Mouse (Mus musculus) limb, embryonic 15.5 days (tissue): Measurements from ENCODE around the gene Olfr126. TPM values are rescaled to one million over a fixed set of nuclear protein-coding genes. Genes with fewer than 3 reads are reported as not detected.

ENCODE experiments used
- ATAC-seq: fragments of 200-750 bp; cut with Nextera tagmentation; 2 replicates; pipeline ENCODE4 v1.8.0; 2017; ENCODE audit warnings: low read depth, moderate TSS enrichment; ENCODE audit not compliant: insufficient number of reproducible peaks, low FRiP score, low TSS enrichment
- H3K27ac ChIP-seq: fragments of 300-500 bp; sonication (generic); 2 replicates; pipeline ENCODE4 v1.5.1; 2015; ENCODE audit warnings: moderate library complexity, mild to moderate bottlenecking, inconsistent platforms
- H3K27me3 ChIP-seq: fragments of 300-500 bp; sonication (generic); 2 replicates; pipeline ENCODE4 v1.6.1; 2015; ENCODE audit warnings: inconsistent platforms
- H3K36me3 ChIP-seq: fragments of 300-500 bp; sonication (generic); 2 replicates; pipeline ENCODE4 v1.6.1; 2015; ENCODE audit warnings: inconsistent platforms
- H3K4me1 ChIP-seq: fragments of 300-500 bp; sonication (generic); 2 replicates; pipeline ENCODE4 v1.6.1; 2015; ENCODE audit warnings: inconsistent platforms
- H3K4me2 ChIP-seq: fragments of 300-500 bp; sonication (generic); 2 replicates; pipeline ENCODE4 v1.6.1; 2015; ENCODE audit warnings: mild to moderate bottlenecking, inconsistent platforms
- H3K4me3 ChIP-seq: fragments of 300-500 bp; sonication (generic); 2 replicates; pipeline ENCODE4 v1.5.1; 2015; ENCODE audit warnings: mild to moderate bottlenecking, inconsistent platforms
- H3K9ac ChIP-seq: fragments of 300-500 bp; sonication (generic); 2 replicates; pipeline ENCODE4 v1.6.1; 2015; ENCODE audit warnings: inconsistent platforms
- H3K9me3 ChIP-seq: fragments of 300-500 bp; sonication (generic); 2 replicates; pipeline ENCODE4 v1.6.1; 2016; ENCODE audit warnings: inconsistent platforms
- WGBS: fragments of 180-500 bp; shearing (Covaris S2); methylation state at CpG from one replicate; pipeline ENCODE4 v1.1.7; 2015; 5-methylcytosine and 5-hydroxymethylcytosine counted together
- polyA plus RNA-seq: library from polyadenylated mRNA; unstranded; fragments of >200 nt; fragmentation: Nextera tagmentation; extraction: Ambion mirVana; gene quantifications from 2 replicates; pipeline ENCODE4 v1.2.1, GENCODE M21; 2015

Olfr126 gene
- not detected in 2 replicates for polyA plus RNA-seq

DNA sequence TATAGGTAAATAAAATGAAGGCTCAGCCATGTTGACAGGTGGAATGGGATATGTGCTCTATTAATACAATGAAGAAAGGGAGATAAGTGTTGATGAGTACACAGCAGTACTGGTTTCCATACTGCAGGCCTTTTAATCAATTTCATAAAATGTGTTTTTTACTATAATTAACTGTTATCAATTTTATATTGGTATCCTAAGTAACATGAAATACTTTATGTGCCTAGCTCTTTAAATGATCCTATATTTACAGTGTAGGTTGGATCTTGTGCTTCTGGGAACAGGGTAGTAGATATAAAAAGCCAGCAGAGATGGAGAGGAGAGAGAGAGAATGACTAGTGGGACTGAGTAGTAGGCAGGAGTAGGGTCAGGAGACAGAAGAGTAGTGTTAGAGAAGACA, at the start of gene Olfr126:
Gene Olfr126, plus strand, starts transcription at position 301 of the 400 bp plus-strand sequence.
- H3K4me2 ChIP-seq: no peak within 1 kb of the TSS
- H3K27ac ChIP-seq: no peak within 1 kb of the TSS
- no peak for ATAC-seq
- no peak within 1 kb of the TSS for H3K9ac ChIP-seq
- no peaks in the 10 kb centered on the region for H3K36me3 ChIP-seq
- no peak within 1 kb of the TSS for H3K4me3 ChIP-seq
- no peaks in the 10 kb centered on the region for H3K9me3 ChIP-seq
- no peaks in the 10 kb centered on the region for H3K27me3 ChIP-seq
- no peaks in the 10 kb centered on the region for H3K4me1 ChIP-seq

DNA sequence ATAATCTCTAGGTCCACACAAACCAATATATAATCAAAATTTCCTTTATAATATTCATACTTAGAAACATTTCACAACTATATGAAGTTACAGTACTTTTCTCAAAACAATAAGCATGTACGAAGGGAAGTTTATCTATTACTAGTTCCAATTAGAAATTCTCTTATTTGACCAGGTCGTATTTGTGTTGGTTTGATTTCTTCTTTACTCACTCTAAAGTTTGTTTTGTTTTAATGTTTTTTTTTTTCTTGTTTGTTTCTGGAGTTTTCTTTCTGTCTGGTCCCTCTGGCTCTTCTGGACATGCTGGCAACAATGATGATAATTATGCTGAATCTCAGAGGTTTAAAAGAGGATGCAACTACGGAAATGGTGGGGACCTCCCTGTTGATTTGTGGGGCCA, 47.7 kb upstream of the Olfr126 start, which contains the start of gene Olfr124:
Gene Olfr124, plus strand, starts transcription at position 301 of the 400 bp plus-strand sequence.
- Histone ChIP-seq H3K4me1 (no peaks in the 10 kb centered on the region), H3K4me3 (no peak within 1 kb of the TSS), H3K9me3 (no peaks in the 10 kb centered on the region), H3K4me2 (no peak within 1 kb of the TSS), H3K36me3 (no peaks in the 10 kb centered on the region), H3K9ac (no peak within 1 kb of the TSS), H3K27me3 (no peaks in the 10 kb centered on the region), H3K27ac (no peak within 1 kb of the TSS)
- 77% methylated on average over 3 of the region's 3 CpGs for WGBS
- no peak for ATAC-seq

DNA sequence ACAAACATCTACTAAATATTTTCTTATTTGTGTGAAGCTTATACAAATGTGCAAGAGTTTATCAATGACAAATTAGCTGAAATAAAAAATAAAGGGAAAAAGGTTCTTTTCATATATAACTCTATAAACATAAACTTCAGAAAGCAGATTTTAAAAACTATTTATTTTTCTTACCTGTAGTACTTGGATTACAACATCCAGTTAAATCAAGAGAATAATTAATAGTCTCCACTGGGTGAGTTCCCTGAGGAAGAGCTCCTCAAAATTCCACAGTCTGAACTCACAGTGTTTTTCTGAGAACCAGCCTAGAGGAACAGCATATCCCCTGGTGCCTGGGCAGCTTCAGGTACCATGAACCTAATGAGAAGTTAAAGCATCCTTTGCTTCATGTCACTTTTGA, 14.6 kb upstream of the Olfr126 start, which contains the start of gene Olfr125:
Gene Olfr125, plus strand, starts transcription at position 301 of the 400 bp plus-strand sequence.
- Histone ChIP-seq H3K27me3 (no peaks in the 10 kb centered on the region), H3K9me3 (no peaks in the 10 kb centered on the region), H3K9ac (no peak within 1 kb of the TSS), H3K4me1 (no peaks in the 10 kb centered on the region), H3K4me2 (no peak within 1 kb of the TSS), H3K27ac (no peak within 1 kb of the TSS), H3K4me3 (no peak within 1 kb of the TSS), H3K36me3 (no peaks in the 10 kb centered on the region)
- no peak for ATAC-seq

DNA sequence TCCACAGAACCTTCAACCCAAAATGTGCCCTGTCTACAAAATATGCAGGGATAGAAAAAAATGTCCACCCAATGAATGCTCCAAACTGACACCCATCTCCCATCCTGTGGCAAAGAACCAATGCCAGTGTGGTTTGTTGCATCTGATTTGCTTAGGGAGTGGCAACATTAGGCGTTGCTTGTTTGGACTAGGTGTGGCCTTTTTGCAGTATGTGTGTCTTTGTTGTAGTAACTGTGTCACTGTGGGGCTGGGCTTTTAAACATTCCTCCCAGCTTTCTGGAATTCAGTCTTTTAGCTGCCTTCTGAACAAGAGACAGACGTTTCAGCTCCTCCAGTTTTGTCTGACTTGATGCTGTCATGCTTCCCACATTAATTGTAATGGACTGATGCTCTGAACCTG, 16.6 kb downstream of the Olfr126 start:
- no peak overlapping the region for H3K27ac ChIP-seq
- H3K9ac ChIP-seq: no peak overlapping the region
- no peaks in the 10 kb centered on the region for H3K27me3 ChIP-seq
- ATAC-seq: no peak
- H3K4me3 ChIP-seq: no peak overlapping the region
- H3K9me3 ChIP-seq: no peaks in the 10 kb centered on the region
- no peaks in the 10 kb centered on the region for H3K36me3 ChIP-seq
- 58% methylated on average over 2 of the region's 2 CpGs for WGBS
- no peak overlapping the region for H3K4me2 ChIP-seq
- no peaks in the 10 kb centered on the region for H3K4me1 ChIP-seq

DNA sequence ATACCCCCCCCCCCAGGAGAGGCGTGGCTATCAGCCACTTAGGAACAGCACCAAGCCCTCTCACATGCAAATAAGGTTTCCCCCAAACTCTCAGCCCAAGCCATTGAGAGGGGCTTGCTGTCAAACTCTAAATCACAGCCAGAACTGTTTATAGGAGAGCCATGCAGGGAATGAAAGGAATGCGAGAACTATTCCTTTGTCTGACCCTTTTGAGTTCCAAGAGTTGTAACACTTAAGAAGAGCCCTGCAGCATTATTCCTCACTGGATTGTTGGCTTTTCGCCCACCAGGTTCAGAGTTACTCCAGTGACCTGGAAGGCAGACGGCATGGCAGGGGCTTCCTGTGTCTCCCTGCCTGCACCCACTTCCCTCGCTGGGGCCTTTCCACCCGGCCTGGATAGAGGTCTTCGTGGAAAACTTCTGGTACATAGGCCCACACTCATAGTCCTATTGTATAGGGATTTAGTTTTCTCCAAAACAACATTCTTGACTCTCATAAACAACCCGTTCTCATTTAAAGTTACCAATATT, 22.5 kb downstream of the Olfr126 start:
- WGBS: 22% methylated on average over 8 of the region's 8 CpGs
- ATAC-seq: no peak
- Histone ChIP-seq H3K9me3 (no peaks in the 10 kb centered on the region), H3K27ac (no peak overlapping the region), H3K36me3 (no peaks in the 10 kb centered on the region), H3K4me3 (no peak overlapping the region), H3K9ac (no peak overlapping the region), H3K4me1 (no peaks in the 10 kb centered on the region), H3K27me3 (no peaks in the 10 kb centered on the region), H3K4me2 (no peak overlapping the region)

DNA sequence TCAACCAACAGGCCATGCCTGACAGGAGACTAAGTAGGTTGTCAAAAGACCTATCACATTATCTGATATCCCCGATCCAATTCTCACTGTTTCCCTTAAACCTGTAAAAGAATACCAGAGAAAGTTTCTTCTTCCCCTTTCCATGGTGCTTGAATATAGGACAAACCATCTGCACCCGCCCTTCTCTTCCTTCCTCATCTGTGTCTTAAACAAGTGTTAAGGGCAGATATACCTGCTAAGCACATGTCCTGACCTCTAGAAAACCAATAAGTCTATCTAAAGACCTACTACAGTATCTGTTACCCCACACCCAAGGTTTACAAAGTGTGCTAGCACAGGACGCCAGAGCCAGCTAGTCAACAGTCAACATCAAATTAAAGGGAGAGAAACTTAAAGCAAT, 26.5 kb downstream of the Olfr126 start:
- Histone ChIP-seq H3K4me1 (no peaks in the 10 kb centered on the region), H3K9ac (no peak overlapping the region), H3K27ac (no peak overlapping the region), H3K9me3 (no peaks in the 10 kb centered on the region), H3K36me3 (no peaks in the 10 kb centered on the region), H3K4me3 (no peak overlapping the region), H3K27me3 (no peaks in the 10 kb centered on the region), H3K4me2 (no peak overlapping the region)
- ATAC-seq: no peak
- 78% methylated on average over 3 of the region's 3 CpGs for WGBS

DNA sequence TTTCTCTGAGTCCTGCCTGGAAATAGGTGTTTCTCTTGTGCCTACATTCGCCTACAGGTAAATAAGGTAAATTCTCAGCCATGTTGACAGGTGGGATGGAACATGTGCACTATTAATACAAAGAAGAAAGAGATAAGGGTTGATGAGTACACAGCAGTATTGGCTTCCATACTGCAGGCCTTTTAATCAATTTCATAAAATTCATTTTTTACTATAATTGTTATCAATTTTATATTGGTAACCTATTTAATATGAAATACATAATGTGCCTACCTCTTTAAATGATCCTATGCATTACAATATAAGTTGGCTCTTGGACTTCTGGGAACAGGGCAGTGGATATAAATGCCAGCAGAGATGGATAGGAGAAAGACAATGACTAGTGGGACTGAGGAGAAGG, 52.9 kb downstream of the Olfr126 start, which contains the start of gene Olfr127:
Gene Olfr127, plus strand, starts transcription at position 301 of the 400 bp plus-strand sequence.
- H3K36me3 ChIP-seq: no peaks in the 10 kb centered on the region
- no peaks in the 10 kb centered on the region for H3K27me3 ChIP-seq
- no peak for ATAC-seq
- H3K27ac ChIP-seq: no peak within 1 kb of the TSS
- WGBS: 70% methylated on average over 1 of the region's 1 CpGs
- H3K9me3 ChIP-seq: no peaks in the 10 kb centered on the region
- H3K4me2 ChIP-seq: no peak within 1 kb of the TSS
- no peaks in the 10 kb centered on the region for H3K4me1 ChIP-seq
- H3K4me3 ChIP-seq: no peak within 1 kb of the TSS
- H3K9ac ChIP-seq: no peak within 1 kb of the TSS

Other genes starting within 250 kb of the Olfr126 start
- gene Olfr115, start 220.4 kb upstream of the Olfr126 start, polyA plus RNA-seq: not detected in 2 replicates
- gene Olfr116, start 220.3 kb upstream of the Olfr126 start, polyA plus RNA-seq: not detected in 2 replicates
- not detected in 2 replicates for gene Olfr117, start 183.7 kb upstream of the Olfr126 start, polyA plus RNA-seq
- gene Olfr118, start 180.5 kb upstream of the Olfr126 start, polyA plus RNA-seq: not detected in 2 replicates
- not detected in 2 replicates for gene Olfr119, start 150.9 kb upstream of the Olfr126 start, polyA plus RNA-seq
- gene Olfr120, start 125.7 kb upstream of the Olfr126 start, polyA plus RNA-seq: not detected in 2 replicates
- not detected in 2 replicates for gene Olfr121, start 98.6 kb upstream of the Olfr126 start, polyA plus RNA-seq
- not detected in 2 replicates for gene Olfr122, start 78.9 kb upstream of the Olfr126 start, polyA plus RNA-seq
- gene Olfr123, start 54.0 kb upstream of the Olfr126 start, polyA plus RNA-seq: not detected in 2 replicates
- not detected in 2 replicates for gene Olfr124, start 47.6 kb upstream of the Olfr126 start, polyA plus RNA-seq
- not detected in 2 replicates for gene Olfr125, start 14.5 kb upstream of the Olfr126 start, polyA plus RNA-seq
- gene Olfr127, start 53.0 kb downstream of the Olfr126 start, polyA plus RNA-seq: not detected in 2 replicates
- gene Olfr128, start 73.1 kb downstream of the Olfr126 start, polyA plus RNA-seq: not detected in 2 replicates
- not detected in 2 replicates for gene Olfr761, start 105.6 kb downstream of the Olfr126 start, polyA plus RNA-seq
- not detected in 2 replicates for gene Olfr129, start 212.6 kb downstream of the Olfr126 start, polyA plus RNA-seq
- gene Olfr130, start 216.4 kb downstream of the Olfr126 start, polyA plus RNA-seq: not detected in 2 replicates
- gene Olfr131, start 241.2 kb downstream of the Olfr126 start, polyA plus RNA-seq: not detected in 2 replicates